Mouse (Mus musculus) intestine, embryonic 14.5 days (tissue): ENCODE measurements around the gene Atg9b. TPM values are rescaled to one million over a fixed set of nuclear protein-coding genes. Genes with fewer than 3 reads are reported as not detected.

Experiments
- ATAC-seq: fragments of 200-750 bp; cut with Nextera tagmentation; replicated peaks from 2 replicates; pipeline ENCODE4 v1.8.0; 2017; ENCODE audit warnings: low read depth, moderate number of reproducible peaks, moderate TSS enrichment, moderate library complexity; ENCODE audit not compliant: low FRiP score, low TSS enrichment
- DNase-seq: peaks from one replicate; pipeline ENCODE4 v3.0.0-alpha.2; 2018; ENCODE audit warnings: low spot score
- H3K27ac ChIP-seq: fragments of 300-500 bp; sonication (generic); 2 replicates; pipeline ENCODE4 v1.5.1; 2014; ENCODE audit warnings: low read depth, mild to moderate bottlenecking, control low read depth
- H3K27me3 ChIP-seq: fragments of 300-500 bp; sonication (generic); replicated peaks from 2 replicates; pipeline ENCODE4 v1.6.1; 2014; ENCODE audit warnings: low read length, control low read depth; ENCODE audit not compliant: control insufficient read depth, insufficient read depth
- H3K36me3 ChIP-seq: fragments of 300-500 bp; sonication (generic); 2 replicates; pipeline ENCODE4 v1.6.1; 2014; ENCODE audit warnings: low read length, control low read depth; ENCODE audit not compliant: control insufficient read depth, insufficient read depth
- H3K4me1 ChIP-seq: fragments of 300-500 bp; sonication (generic); replicated peaks from 2 replicates; pipeline ENCODE4 v1.6.1; 2014; ENCODE audit warnings: low read length, control low read depth, mixed read lengths; ENCODE audit not compliant: control insufficient read depth, insufficient read depth
- H3K4me2 ChIP-seq: fragments of 300-500 bp; sonication (generic); 2 replicates; pipeline ENCODE4 v1.6.1; 2014; ENCODE audit warnings: low read length
- H3K4me3 ChIP-seq: fragments of 300-500 bp; sonication (generic); 2 replicates; pipeline ENCODE4 v1.5.1; 2014; ENCODE audit warnings: low read depth, low read length, control low read depth, mixed read lengths
- H3K9ac ChIP-seq: fragments of 300-500 bp; sonication (generic); 2 replicates; pipeline ENCODE4 v1.6.1; 2014; ENCODE audit warnings: mild to moderate bottlenecking, low read length
- H3K9me3 ChIP-seq: fragments of 300-500 bp; sonication (generic); 2 replicates; pipeline ENCODE4 v1.6.1; 2016; ENCODE audit warnings: low read length, control low read depth; ENCODE audit not compliant: control insufficient read depth
- WGBS: fragments of 180-500 bp; shearing (Covaris S2); extraction: QIAGEN DNeasy Blood & Tissue Kit; methylation state at CpG from one replicate; pipeline ENCODE4 v1.1.7; 2014; 5-methylcytosine and 5-hydroxymethylcytosine counted together
- polyA plus RNA-seq: library from polyadenylated mRNA; unstranded; fragments of >200 nt; fragmentation: Nextera tagmentation; extraction: Ambion mirVana; gene quantifications from 2 replicates; pipeline ENCODE4 v1.2.1, GENCODE M21; 2014

The Atg9b gene
- polyA plus RNA-seq, 1 experiment from 2014 or later = 0.66 TPM

DNA sequence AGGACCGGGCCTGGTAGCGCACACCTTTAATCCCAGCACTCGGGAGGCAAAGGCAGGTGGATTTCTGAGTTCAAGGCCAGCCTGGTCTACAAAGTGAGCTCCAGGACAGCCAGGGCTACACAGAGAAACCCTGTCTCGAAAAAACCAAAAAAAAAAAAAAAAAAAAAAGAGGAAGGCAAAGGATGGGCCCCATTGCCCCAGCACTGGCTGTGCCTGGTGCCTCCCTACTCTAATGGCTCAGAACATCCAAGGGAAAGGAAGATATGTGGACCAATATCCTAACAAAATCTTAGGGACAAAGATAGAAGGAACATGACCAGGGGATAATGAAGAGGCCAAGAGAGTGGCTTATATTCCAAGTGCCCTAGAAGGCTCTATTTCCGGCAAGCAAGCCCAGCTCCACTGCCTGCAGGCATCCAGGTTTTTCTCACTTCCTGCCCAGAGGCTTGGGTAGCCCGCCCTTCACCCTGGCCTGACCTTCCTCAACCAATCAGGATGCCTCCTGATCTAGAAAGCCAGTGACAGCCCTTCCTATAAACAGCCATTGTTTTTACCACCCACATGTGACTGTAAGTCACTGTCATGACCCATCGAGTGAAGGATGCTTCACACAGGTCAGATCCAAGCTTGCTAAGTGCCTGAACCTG, 2.8 kb downstream of the Atg9b start:
- H3K9ac ChIP-seq = no peak overlapping the region
- peaks cover 19% of the 10 kb centered on the region; the same call in 1 of the 2 replicates for H3K27me3 ChIP-seq
- 58% methylated on average over 6 of the region's 7 CpGs for WGBS
- H3K36me3 ChIP-seq = no peaks in the 10 kb centered on the region
- H3K4me3 ChIP-seq = no peak overlapping the region
- no peak for ATAC-seq
- H3K4me1 ChIP-seq = peaks cover 19% of the 10 kb centered on the region
- no peak for DNase-seq
- no peaks in the 10 kb centered on the region for H3K9me3 ChIP-seq
- H3K4me2 ChIP-seq = no peak overlapping the region
- H3K27ac ChIP-seq = no peak overlapping the region

DNA sequence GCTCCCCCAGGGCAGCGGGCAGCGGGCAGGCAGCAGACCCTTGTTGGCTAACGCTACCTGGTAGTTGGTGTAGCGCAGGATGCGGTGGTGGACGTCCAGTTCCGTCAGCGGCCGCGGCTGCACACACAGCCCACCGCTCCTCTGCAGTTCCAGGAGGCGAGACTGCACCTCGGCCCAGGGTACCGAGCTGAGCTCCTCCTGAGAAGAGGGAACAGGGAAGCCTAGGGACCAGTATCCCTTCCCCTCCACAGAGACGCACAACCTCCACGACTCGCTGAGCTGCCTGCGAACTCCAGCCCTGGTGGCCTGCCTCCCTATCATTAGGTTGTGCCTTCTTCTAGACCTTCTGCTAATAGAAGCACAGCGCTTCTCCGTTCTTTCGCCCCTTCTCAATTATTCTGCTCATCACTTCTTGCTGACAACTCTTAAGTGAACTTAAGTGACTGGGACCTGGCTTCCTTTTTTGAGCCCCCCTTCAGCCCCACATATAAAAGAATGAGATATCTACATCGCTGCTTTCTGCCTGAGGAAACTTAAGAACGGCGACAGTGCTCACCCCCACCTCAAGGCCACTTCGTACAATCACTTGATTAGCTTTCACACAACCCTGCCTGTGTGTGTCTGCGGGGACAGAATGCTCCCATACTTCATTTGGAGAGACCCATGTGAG, 3.6 kb downstream of the Atg9b start:
- Histone ChIP-seq H3K4me1 (peaks cover 18% of the 10 kb centered on the region; the same call in 1 of the 2 replicates), H3K4me2 (peak overlapping the region; percentile 96), H3K4me3 (peak overlapping the region; percentile 44), H3K9me3 (no peaks in the 10 kb centered on the region), H3K9ac (peak overlapping the region; percentile 51), H3K36me3 (no peaks in the 10 kb centered on the region), H3K27me3 (peaks cover 19% of the 10 kb centered on the region; the same call in 1 of the 2 replicates), H3K27ac (no peak overlapping the region)
- 27% methylated on average over 24 of the region's 26 CpGs for WGBS
- no peak for ATAC-seq
- DNase-seq = no peak

DNA sequence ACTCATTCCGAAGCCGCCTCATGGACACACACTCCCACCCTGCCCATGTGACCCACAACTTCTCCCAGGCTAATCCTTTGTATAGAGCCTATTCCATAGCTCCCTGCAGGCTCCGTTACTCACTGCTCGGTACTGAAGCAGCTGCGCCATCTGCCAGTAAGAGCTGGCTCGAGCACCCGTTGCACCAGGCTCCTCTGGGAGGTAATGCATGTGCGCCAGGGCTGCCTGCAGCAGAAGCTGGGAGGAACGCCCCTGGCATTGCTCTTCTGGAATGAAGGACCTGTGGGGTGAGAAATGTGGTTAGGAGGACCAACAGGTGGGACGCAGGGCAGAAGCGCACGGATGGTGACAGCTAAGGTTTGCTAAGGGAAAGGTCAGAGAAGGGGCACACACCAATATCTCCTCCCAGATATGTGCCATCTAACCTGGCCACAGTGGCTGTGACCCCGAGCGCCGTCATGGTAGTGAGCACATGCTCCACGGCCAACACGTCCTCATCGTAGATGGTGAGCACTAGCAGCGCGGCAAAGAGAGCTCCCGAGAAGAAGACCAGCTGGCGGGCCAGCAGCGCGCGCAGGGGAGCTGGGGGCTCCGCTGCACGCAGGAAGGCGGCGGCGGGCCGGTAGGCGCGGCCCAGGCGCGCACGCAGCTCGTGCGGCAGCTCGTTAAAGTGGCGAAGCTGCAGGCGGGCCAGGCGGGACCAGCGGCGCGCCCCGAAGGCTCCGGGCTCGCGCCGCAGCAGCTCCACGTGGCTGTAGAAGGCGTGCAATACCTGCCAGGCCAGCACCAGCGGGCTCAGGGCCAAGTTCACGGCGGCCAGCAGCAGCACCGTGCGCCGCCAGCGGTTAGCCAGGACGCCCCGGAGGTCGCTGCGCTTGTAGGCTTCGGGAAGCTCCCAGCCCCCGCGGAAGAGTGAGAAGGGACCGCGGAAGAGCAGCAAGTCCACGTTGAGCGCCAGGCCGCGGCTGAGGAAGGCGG, 4.4 kb downstream of the Atg9b start:
- H3K36me3 ChIP-seq = no peaks in the 10 kb centered on the region
- WGBS = under 1% methylated on average over 73 of the region's 73 CpGs
- H3K27me3 ChIP-seq = peaks cover 19% of the 10 kb centered on the region; the same call in 1 of the 2 replicates
- H3K9me3 ChIP-seq = no peaks in the 10 kb centered on the region
- DNase-seq = peak; percentile 82
- no peak overlapping the region for H3K27ac ChIP-seq
- peaks cover 23% of the 10 kb centered on the region; the same call in 1 of the 2 replicates for H3K4me1 ChIP-seq
- H3K4me3 ChIP-seq = peak overlapping the region; percentile 44
- peak; percentile 32; the same call in 1 of the 2 replicates for ATAC-seq
- H3K4me2 ChIP-seq = peak overlapping the region; percentile 96
- peak overlapping the region; percentile 51 for H3K9ac ChIP-seq

- no peak for ATAC-seq
- DNase-seq = no peak
- H3K4me1 ChIP-seq = peaks cover 23% of the 10 kb centered on the region; the same call in 1 of the 2 replicates
- H3K4me3 ChIP-seq = no peak overlapping the region
- H3K36me3 ChIP-seq = no peaks in the 10 kb centered on the region
- no peaks in the 10 kb centered on the region for H3K9me3 ChIP-seq
- H3K27me3 ChIP-seq = peaks cover 19% of the 10 kb centered on the region; the same call in 1 of the 2 replicates
- no peak overlapping the region for H3K9ac ChIP-seq
- no peak overlapping the region for H3K27ac ChIP-seq
- no peak overlapping the region for H3K4me2 ChIP-seq
- 89% methylated on average over 10 of the region's 10 CpGs for WGBS
Measured at GRCm38 (mm10) chr5:24385887-24386550, 5.9 kb downstream of the Atg9b start.

DNA sequence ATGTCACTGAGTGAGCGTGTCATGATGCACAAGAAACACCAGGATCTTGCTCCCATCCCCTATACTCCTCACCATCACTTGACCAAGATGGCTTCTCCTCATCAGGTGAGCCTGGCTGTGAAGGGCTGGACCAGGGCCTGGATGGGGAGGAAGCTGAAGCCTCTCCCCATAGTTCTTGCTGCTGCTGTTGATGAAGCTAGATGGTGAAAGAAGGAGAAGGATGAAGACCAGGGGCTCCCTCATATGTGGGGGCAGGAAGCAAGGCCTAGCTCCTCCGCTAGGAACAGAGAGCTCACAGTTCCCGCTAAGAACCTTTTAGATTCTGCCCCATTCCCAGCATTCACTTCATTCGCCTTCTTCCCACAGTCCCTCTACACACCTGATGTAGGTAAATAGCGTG, 6.6 kb downstream of the Atg9b start:
- no peak overlapping the region for H3K4me3 ChIP-seq
- H3K4me1 ChIP-seq = peaks cover 23% of the 10 kb centered on the region; the same call in 1 of the 2 replicates
- no peak overlapping the region for H3K27ac ChIP-seq
- no peaks in the 10 kb centered on the region for H3K36me3 ChIP-seq
- DNase-seq = no peak
- no peak overlapping the region for H3K4me2 ChIP-seq
- WGBS = 92% methylated on average over 5 of the region's 5 CpGs
- ATAC-seq = no peak
- no peaks in the 10 kb centered on the region for H3K9me3 ChIP-seq
- no peak overlapping the region for H3K9ac ChIP-seq
- H3K27me3 ChIP-seq = peaks cover 17% of the 10 kb centered on the region; the same call in 1 of the 2 replicates

GRCm38 (mm10) chr5:24384407-24384806, 7.5 kb downstream of the Atg9b start:
- H3K4me1 ChIP-seq = peaks cover 23% of the 10 kb centered on the region; the same call in 1 of the 2 replicates
- H3K9ac ChIP-seq = no peak overlapping the region
- no peaks in the 10 kb centered on the region for H3K36me3 ChIP-seq
- H3K4me2 ChIP-seq = no peak overlapping the region; the same call in 1 of the 2 replicates
- no peaks in the 10 kb centered on the region for H3K9me3 ChIP-seq
- H3K27ac ChIP-seq = no peak overlapping the region
- DNase-seq = no peak
- no peak overlapping the region for H3K4me3 ChIP-seq
- peaks cover 17% of the 10 kb centered on the region; the same call in 1 of the 2 replicates for H3K27me3 ChIP-seq
- no peak for ATAC-seq
- WGBS = 71% methylated on average over 6 of the region's 6 CpGs

DNA sequence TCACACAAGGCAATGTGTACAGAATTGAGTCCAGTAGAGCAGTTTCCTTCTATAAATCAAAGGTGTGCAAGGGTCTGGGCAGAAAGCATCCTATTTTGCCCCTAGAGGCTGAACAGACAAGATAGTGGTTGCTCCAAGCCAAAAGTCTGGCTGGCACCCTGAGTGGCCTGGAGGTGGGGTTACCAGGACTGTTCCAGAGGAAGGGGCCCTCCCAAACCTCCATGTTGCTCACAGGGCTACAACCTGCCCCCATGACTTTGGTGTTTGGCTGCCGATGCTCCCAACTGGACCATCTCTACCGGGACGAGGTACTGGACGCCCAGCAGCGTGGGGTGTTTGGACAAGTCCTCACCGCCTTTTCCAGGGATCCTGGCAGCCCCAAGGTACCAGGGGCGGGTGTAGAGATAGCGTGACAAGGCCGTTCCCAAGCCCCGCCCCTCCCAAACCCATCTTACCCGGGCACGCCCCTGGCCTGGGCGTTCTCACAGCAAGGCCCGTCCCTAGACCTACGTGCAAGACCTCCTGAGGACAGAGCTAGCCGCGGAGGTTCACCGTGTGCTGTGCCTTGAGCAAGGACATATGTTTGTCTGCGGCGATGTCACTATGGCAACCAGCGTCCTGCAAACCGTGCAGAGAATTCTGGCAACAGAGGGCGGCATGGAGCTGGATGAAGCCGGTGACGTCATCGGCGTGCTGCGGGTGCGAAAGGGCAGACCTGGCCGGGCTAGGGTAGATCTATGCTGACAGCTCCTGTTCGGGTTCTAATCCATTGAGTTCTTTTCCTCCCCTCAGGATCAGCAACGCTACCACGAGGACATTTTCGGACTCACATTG, 8.7 kb downstream of the Atg9b start:
- H3K27ac ChIP-seq = no peak overlapping the region
- peak; percentile 83 for ATAC-seq
- H3K9me3 ChIP-seq = no peaks in the 10 kb centered on the region
- peaks cover 19% of the 10 kb centered on the region; the same call in 1 of the 2 replicates for H3K4me1 ChIP-seq
- WGBS = 2% methylated on average over 34 of the region's 34 CpGs
- H3K4me2 ChIP-seq = peak overlapping the region; percentile 80
- peaks cover 17% of the 10 kb centered on the region; the same call in 1 of the 2 replicates for H3K27me3 ChIP-seq
- H3K9ac ChIP-seq = peak overlapping the region; percentile 47
- peak; percentile 96 for DNase-seq
- H3K4me3 ChIP-seq = peak overlapping the region; percentile 48
- H3K36me3 ChIP-seq = no peaks in the 10 kb centered on the region
